Mouse (Mus musculus) intestine, embryonic 16.5 days (tissue): ENCODE measurements around the gene Man2a2. TPM values are rescaled to one million over a fixed set of nuclear protein-coding genes. Genes with fewer than 3 reads are reported as not detected.

Experiments used
- ATAC-seq: fragments of 200-750 bp; cut with Nextera tagmentation; 2 replicates; pipeline ENCODE4 v1.8.0; 2017; ENCODE audit warnings: moderate TSS enrichment, moderate library complexity
- H3K27ac ChIP-seq: fragments of 300-500 bp; sonication (generic); 2 replicates; pipeline ENCODE4 v1.5.1; 2014; ENCODE audit warnings: mild to moderate bottlenecking, low read length
- H3K27me3 ChIP-seq: fragments of 300-500 bp; sonication (generic); replicated peaks from 2 replicates; pipeline ENCODE4 v1.6.1; 2014; ENCODE audit warnings: low read length, control low read depth, mixed read lengths; ENCODE audit not compliant: control insufficient read depth, insufficient read depth
- H3K36me3 ChIP-seq: fragments of 300-500 bp; sonication (generic); 2 replicates; pipeline ENCODE4 v1.6.1; 2014; ENCODE audit warnings: low read length, control low read depth; ENCODE audit not compliant: control insufficient read depth, insufficient read depth
- H3K4me1 ChIP-seq: fragments of 300-500 bp; sonication (generic); 2 replicates; pipeline ENCODE4 v1.6.1; 2014; ENCODE audit warnings: low read length, control low read depth, mixed read lengths; ENCODE audit not compliant: control insufficient read depth, insufficient read depth
- H3K4me2 ChIP-seq: fragments of 300-500 bp; sonication (generic); 2 replicates; pipeline ENCODE4 v1.6.1; 2014; ENCODE audit warnings: low read depth, low read length, control low read depth
- H3K4me3 ChIP-seq: fragments of 300-500 bp; sonication (generic); 2 replicates; pipeline ENCODE4 v1.5.1; 2014; ENCODE audit warnings: mild to moderate bottlenecking, low read length
- H3K9ac ChIP-seq: fragments of 300-500 bp; sonication (generic); 2 replicates; pipeline ENCODE4 v1.6.1; 2014; ENCODE audit warnings: low read depth, low read length
- H3K9me3 ChIP-seq: fragments of 300-500 bp; sonication (generic); 2 replicates; pipeline ENCODE4 v1.6.1; 2016; ENCODE audit warnings: low read length, control low read depth; ENCODE audit not compliant: control insufficient read depth
- WGBS: fragments of 180-500 bp; shearing (Covaris S2); extraction: QIAGEN DNeasy Blood & Tissue Kit; methylation state at CpG from one replicate; pipeline ENCODE4 v1.1.7; 2014; 5-methylcytosine and 5-hydroxymethylcytosine counted together
- polyA plus RNA-seq: library from polyadenylated mRNA; unstranded; fragments of >200 nt; fragmentation: Nextera tagmentation; extraction: Ambion mirVana; gene quantifications from 2 replicates; pipeline ENCODE4 v1.2.1, GENCODE M21; 2015

Man2a2 gene
- polyA plus RNA-seq, 1 experiment from 2014 or later = 8.0 TPM

- Histone ChIP-seq H3K4me2 (no peak overlapping the region), H3K27ac (no peak overlapping the region), H3K4me3 (no peak overlapping the region), H3K9ac (no peak overlapping the region; the same call in 1 of the 2 replicates), H3K4me1 (peaks cover 3% of the 10 kb centered on the region), H3K27me3 (no peaks in the 10 kb centered on the region), H3K36me3 (no peaks in the 10 kb centered on the region), H3K9me3 (no peaks in the 10 kb centered on the region)
- no peak for ATAC-seq
- 87% methylated on average over 3 of the region's 3 CpGs for WGBS
Measured at GRCm38 (mm10) chr7:80374733-80375132, 3.6 kb upstream of the Man2a2 start.

- Histone ChIP-seq H3K36me3 (no peaks in the 10 kb centered on the region), H3K4me3 (no peak overlapping the region), H3K9me3 (no peaks in the 10 kb centered on the region), H3K4me1 (peaks cover 8% of the 10 kb centered on the region), H3K27me3 (no peaks in the 10 kb centered on the region), H3K4me2 (no peak overlapping the region), H3K27ac (no peak overlapping the region), H3K9ac (peak overlapping the region; percentile 29; the same call in 1 of the 2 replicates)
- no peak for ATAC-seq
- WGBS = 52% methylated on average over 3 of the region's 3 CpGs
Measured at GRCm38 (mm10) chr7:80374280-80374679, 3.1 kb upstream of the Man2a2 start.

- Histone ChIP-seq H3K27me3 (no peaks in the 10 kb centered on the region), H3K4me2 (no peak overlapping the region), H3K9ac (no peak overlapping the region), H3K9me3 (no peaks in the 10 kb centered on the region), H3K36me3 (no peaks in the 10 kb centered on the region), H3K4me1 (peaks cover 10% of the 10 kb centered on the region), H3K4me3 (no peak overlapping the region), H3K27ac (no peak overlapping the region)
- no peak for ATAC-seq
- WGBS = 81% methylated on average over 12 of the region's 12 CpGs
Measured at GRCm38 (mm10) chr7:80373850-80374249, 2.7 kb upstream of the Man2a2 start.

- Histone ChIP-seq H3K4me2 (no peak overlapping the region), H3K9ac (no peak overlapping the region), H3K4me3 (no peak overlapping the region), H3K36me3 (no peaks in the 10 kb centered on the region), H3K27me3 (no peaks in the 10 kb centered on the region), H3K4me1 (peaks cover 14% of the 10 kb centered on the region), H3K27ac (no peak overlapping the region), H3K9me3 (no peaks in the 10 kb centered on the region)
- no peak for ATAC-seq
- 66% methylated on average over 4 of the region's 4 CpGs for WGBS
Measured at GRCm38 (mm10) chr7:80373352-80373751, 2.2 kb upstream of the Man2a2 start.

- Histone ChIP-seq H3K9me3 (no peaks in the 10 kb centered on the region), H3K4me2 (no peak overlapping the region), H3K36me3 (no peaks in the 10 kb centered on the region), H3K4me1 (peaks cover 15% of the 10 kb centered on the region), H3K27ac (no peak overlapping the region), H3K4me3 (no peak overlapping the region), H3K9ac (no peak overlapping the region), H3K27me3 (no peaks in the 10 kb centered on the region)
- no peak for ATAC-seq
- WGBS = 73% methylated on average over 2 of the region's 2 CpGs
Measured at GRCm38 (mm10) chr7:80372667-80373066, 1.5 kb upstream of the Man2a2 start.

- Histone ChIP-seq H3K4me3 (no peak overlapping the region), H3K4me1 (peaks cover 15% of the 10 kb centered on the region), H3K27me3 (no peaks in the 10 kb centered on the region), H3K9me3 (no peaks in the 10 kb centered on the region), H3K4me2 (no peak overlapping the region), H3K9ac (no peak overlapping the region), H3K36me3 (peaks cover 1% of the 10 kb centered on the region; the same call in 1 of the 2 replicates), H3K27ac (no peak overlapping the region)
- ATAC-seq = no peak
- WGBS = 82% methylated on average over 3 of the region's 3 CpGs
Measured at GRCm38 (mm10) chr7:80372166-80372565, 991 bp upstream of the Man2a2 start.

GRCm38 (mm10) chr7:80370649-80371040 lies 530 bp downstream of the Man2a2 start:
- WGBS = under 1% methylated on average over 31 of the region's 31 CpGs
- no peaks in the 10 kb centered on the region for H3K27me3 ChIP-seq
- peaks cover 4% of the 10 kb centered on the region; the same call in 1 of the 2 replicates for H3K36me3 ChIP-seq
- ATAC-seq = peak; percentile 59
- peaks cover 15% of the 10 kb centered on the region for H3K4me1 ChIP-seq
- H3K4me2 ChIP-seq = peak overlapping the region; percentile 73
- peak overlapping the region; percentile 85 for H3K9ac ChIP-seq
- no peaks in the 10 kb centered on the region for H3K9me3 ChIP-seq
- H3K4me3 ChIP-seq = peak overlapping the region; percentile 84
- H3K27ac ChIP-seq = peak overlapping the region; percentile 86

GRCm38 (mm10) chr7:80369967-80370431 lies 1.2 kb downstream of the Man2a2 start:
- Histone ChIP-seq H3K36me3 (peaks cover 4% of the 10 kb centered on the region; the same call in 1 of the 2 replicates), H3K9ac (peak overlapping the region; percentile 85), H3K27me3 (no peaks in the 10 kb centered on the region), H3K4me2 (peak overlapping the region; percentile 73), H3K27ac (peak overlapping the region; percentile 86), H3K4me3 (peak overlapping the region; percentile 84), H3K9me3 (no peaks in the 10 kb centered on the region), H3K4me1 (peaks cover 15% of the 10 kb centered on the region)
- ATAC-seq = peak; percentile 24; the same call in 1 of the 2 replicates
- WGBS = 34% methylated on average over 4 of the region's 4 CpGs

- no peaks in the 10 kb centered on the region for H3K27me3 ChIP-seq
- ATAC-seq = no peak
- 57% methylated on average over 5 of the region's 5 CpGs for WGBS
- peak overlapping the region; percentile 73 for H3K4me2 ChIP-seq
- H3K4me3 ChIP-seq = peak overlapping the region; percentile 84; the same call in 1 of the 2 replicates
- H3K27ac ChIP-seq = peak overlapping the region; percentile 48
- peaks cover 15% of the 10 kb centered on the region for H3K4me1 ChIP-seq
- H3K9me3 ChIP-seq = no peaks in the 10 kb centered on the region
- H3K36me3 ChIP-seq = peaks cover 4% of the 10 kb centered on the region; the same call in 1 of the 2 replicates
- no peak overlapping the region for H3K9ac ChIP-seq
Measured at GRCm38 (mm10) chr7:80369461-80369860, 1.7 kb downstream of the Man2a2 start.
